Mouse (Mus musculus) embryo, embryonic 9.5 days (tissue): ENCODE measurements at regions not wholly inside any gene's neighbourhood (a gene's known extent, or its start where the extent isn't known, plus 50 kb on each side); places are given as distances from the start of the nearest gene placed in this dataset.
"Not testable (repeated sequence)": the region's sequence is repeated elsewhere in the genome, so short reads cannot be mapped to it uniquely, and the experiment has no call there.

Experiments
- DNase-seq: peaks from one replicate; pipeline ENCODE4 v3.0.0-alpha.2; 2017; ENCODE audit errors: extremely low spot score

- peak; percentile 39 for DNase-seq
Observed at GRCm38 (mm10) chr14:59075845-59076745, 66.6 kb downstream of the 1700129C05Rik start.

- no peak for DNase-seq
Observed at GRCm38 (mm10) chr14:59072323-59073039, 70.2 kb downstream of the 1700129C05Rik start.

- no peak for DNase-seq
Observed at GRCm38 (mm10) chr14:59070056-59070455, 72.6 kb downstream of the 1700129C05Rik start.

- DNase-seq: no peak
Observed at GRCm38 (mm10) chr14:59066456-59067220, 76.1 kb downstream of the 1700129C05Rik start.

- no peak for DNase-seq
Observed at GRCm38 (mm10) chr14:59063221-59063620, 79.5 kb downstream of the 1700129C05Rik start.

GRCm38 (mm10) chr14:59056832-59057231, 85.9 kb downstream of the 1700129C05Rik start:
- DNase-seq: no peak

- DNase-seq: no peak
Observed at GRCm38 (mm10) chr14:59055283-59055682, 87.4 kb downstream of the 1700129C05Rik start.

- no peak for DNase-seq
Observed at GRCm38 (mm10) chr14:59052421-59052820, 90.3 kb downstream of the 1700129C05Rik start.

GRCm38 (mm10) chr14:59051478-59051879, 91.2 kb downstream of the 1700129C05Rik start:
- DNase-seq: no peak

GRCm38 (mm10) chr14:59045687-59046086, 97.0 kb downstream of the 1700129C05Rik start:
- DNase-seq: no peak

- no peak for DNase-seq
Observed at GRCm38 (mm10) chr14:59045235-59045634, 97.5 kb downstream of the 1700129C05Rik start.

- no peak for DNase-seq
Observed at GRCm38 (mm10) chr14:59042152-59042551, 100.5 kb downstream of the 1700129C05Rik start.

GRCm38 (mm10) chr14:59025757-59026156, 116.9 kb downstream of the 1700129C05Rik start:
- DNase-seq: not testable (repeated sequence)

- no peak for DNase-seq
Observed at GRCm38 (mm10) chr14:59009534-59009933, 133.2 kb downstream of the 1700129C05Rik start.

- no peak for DNase-seq
Observed at GRCm38 (mm10) chr14:58999106-58999778, 143.5 kb downstream of the 1700129C05Rik start.

- DNase-seq: no peak
Observed at GRCm38 (mm10) chr14:58994994-58995393, 147.7 kb downstream of the 1700129C05Rik start.

GRCm38 (mm10) chr14:58989644-58990217, 153.0 kb downstream of the 1700129C05Rik start:
- DNase-seq: no peak

GRCm38 (mm10) chr14:58987688-58988087, 155.0 kb downstream of the 1700129C05Rik start:
- peak; percentile 17 for DNase-seq

GRCm38 (mm10) chr14:58985838-58986237, 156.9 kb downstream of the 1700129C05Rik start:
- no peak for DNase-seq

- no peak for DNase-seq
Observed at GRCm38 (mm10) chr14:58976791-58977190, 165.9 kb downstream of the 1700129C05Rik start.

GRCm38 (mm10) chr14:58969248-58969647, 173.4 kb downstream of the 1700129C05Rik start:
- DNase-seq: no peak
